Mouse (Mus musculus) midbrain, embryonic 16.5 days (tissue): ENCODE data around the gene Wdr49. TPM values are rescaled to one million over a fixed set of nuclear protein-coding genes. Genes with fewer than 3 reads are reported as not detected.
A peak's percentile ranks its signal among the peaks of the same experiment; 100 is the strongest.
"Not testable (repeated sequence)": the region's sequence is repeated elsewhere in the genome, so short reads cannot be mapped to it uniquely, and the experiment has no call there.

ENCODE experiments used
- ATAC-seq: fragments of 200-750 bp; cut with Nextera tagmentation; 2 replicates; pipeline ENCODE4 v1.8.0; 2017; ENCODE audit warnings: moderate TSS enrichment
- H3K27ac ChIP-seq: fragments of 300-500 bp; sonication (generic); 2 replicates; pipeline ENCODE4 v1.5.1; 2014; ENCODE audit warnings: mild to moderate bottlenecking, low read length, mixed read lengths
- H3K27me3 ChIP-seq: fragments of 300-500 bp; sonication (generic); 2 replicates; pipeline ENCODE4 v1.6.1; 2014; ENCODE audit warnings: low read depth, low read length, mixed read lengths; ENCODE audit not compliant: control insufficient read depth, insufficient read depth
- H3K36me3 ChIP-seq: fragments of 300-500 bp; sonication (generic); 2 replicates; pipeline ENCODE4 v1.6.1; 2014; ENCODE audit warnings: mild to moderate bottlenecking, low read length, moderate library complexity, mixed read lengths; ENCODE audit not compliant: control insufficient read depth, insufficient read depth
- H3K4me1 ChIP-seq: fragments of 300-500 bp; sonication (generic); 2 replicates; pipeline ENCODE4 v1.6.1; 2014; ENCODE audit warnings: mild to moderate bottlenecking, low read length, mixed read lengths; ENCODE audit not compliant: control insufficient read depth, insufficient read depth
- H3K4me2 ChIP-seq: fragments of 300-500 bp; sonication (generic); 2 replicates; pipeline ENCODE4 v1.6.1; 2014; ENCODE audit warnings: mild to moderate bottlenecking, low read length, mixed read lengths
- H3K4me3 ChIP-seq: fragments of 300-500 bp; sonication (generic); 2 replicates; pipeline ENCODE4 v1.5.1; 2014; ENCODE audit warnings: low read depth, mild to moderate bottlenecking, low read length, moderate library complexity, mixed read lengths
- H3K9ac ChIP-seq: fragments of 300-500 bp; sonication (generic); 2 replicates; pipeline ENCODE4 v1.6.1; 2014; ENCODE audit warnings: low read depth, low read length, mixed read lengths
- H3K9me3 ChIP-seq: fragments of 300-500 bp; sonication (generic); replicated peaks from 2 replicates; pipeline ENCODE4 v1.6.1; 2014; ENCODE audit warnings: mild to moderate bottlenecking, low read length, mixed read lengths; ENCODE audit not compliant: control insufficient read depth, poor library complexity, severe bottlenecking
- WGBS: fragments of 180-500 bp; shearing (Covaris S2); extraction: QIAGEN DNeasy Blood & Tissue Kit; methylation state at CpG from one replicate; pipeline ENCODE4 v1.1.7; 2014; 5-methylcytosine and 5-hydroxymethylcytosine counted together
- polyA plus RNA-seq: library from polyadenylated mRNA; unstranded; fragments of >200 nt; fragmentation: Nextera tagmentation; extraction: Ambion mirVana; gene quantifications from 2 replicates; pipeline ENCODE4 v1.2.1, GENCODE M21; 2015

Gene Wdr49
- polyA plus RNA-seq, 1 experiment from 2014 or later: 0.24 TPM

GRCm38 (mm10) chr3:75308861-75309260 lies 173.1 kb downstream of the Wdr49 start:
- no peaks in the 10 kb centered on the region for H3K4me1 ChIP-seq
- no peaks in the 10 kb centered on the region for H3K27me3 ChIP-seq
- no peak overlapping the region for H3K27ac ChIP-seq
- H3K9ac ChIP-seq: no peak overlapping the region
- H3K4me2 ChIP-seq: no peak overlapping the region
- ATAC-seq: no peak
- H3K4me3 ChIP-seq: no peak overlapping the region
- H3K9me3 ChIP-seq: no peaks in the 10 kb centered on the region
- WGBS: 95% methylated on average over 4 of the region's 4 CpGs
- no peaks in the 10 kb centered on the region for H3K36me3 ChIP-seq

GRCm38 (mm10) chr3:75308228-75308627 lies 173.7 kb downstream of the Wdr49 start:
- Histone ChIP-seq H3K4me1 (no peaks in the 10 kb centered on the region), H3K9ac (no peak overlapping the region), H3K36me3 (no peaks in the 10 kb centered on the region), H3K27me3 (no peaks in the 10 kb centered on the region), H3K4me2 (no peak overlapping the region), H3K4me3 (no peak overlapping the region), H3K27ac (no peak overlapping the region), H3K9me3 (no peaks in the 10 kb centered on the region)
- 87% methylated on average over 3 of the region's 3 CpGs for WGBS
- no peak for ATAC-seq

DNA sequence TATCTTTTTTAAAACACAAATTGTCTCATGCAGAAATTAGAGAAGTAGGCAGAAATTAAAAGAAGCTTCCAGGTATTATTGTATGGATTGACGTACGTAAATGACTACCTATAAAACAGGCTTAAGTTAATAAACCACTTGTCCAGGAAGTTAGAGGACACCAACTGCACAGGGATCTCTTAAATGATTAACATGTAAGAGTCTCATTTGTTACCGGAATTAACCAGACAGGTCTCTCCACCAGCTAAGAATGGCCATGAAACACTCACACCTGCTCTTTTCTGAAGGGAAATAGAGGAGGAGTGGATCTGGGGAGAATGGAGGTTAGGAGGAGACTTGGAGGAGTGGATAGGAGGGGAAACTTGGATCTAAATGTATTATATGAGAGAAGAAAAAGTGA lies 176.4 kb downstream of the Wdr49 start:
- Histone ChIP-seq H3K27ac (no peak overlapping the region), H3K4me1 (no peaks in the 10 kb centered on the region), H3K4me3 (no peak overlapping the region), H3K4me2 (no peak overlapping the region), H3K27me3 (no peaks in the 10 kb centered on the region), H3K9me3 (no peaks in the 10 kb centered on the region), H3K36me3 (no peaks in the 10 kb centered on the region), H3K9ac (no peak overlapping the region)
- no peak for ATAC-seq
- WGBS: 94% methylated on average over 3 of the region's 3 CpGs

GRCm38 (mm10) chr3:75304621-75305020 lies 177.3 kb downstream of the Wdr49 start:
- no peaks in the 10 kb centered on the region for H3K36me3 ChIP-seq
- H3K27me3 ChIP-seq: no peaks in the 10 kb centered on the region
- no peaks in the 10 kb centered on the region for H3K9me3 ChIP-seq
- no peak overlapping the region for H3K9ac ChIP-seq
- H3K4me1 ChIP-seq: no peaks in the 10 kb centered on the region
- no peak overlapping the region for H3K4me2 ChIP-seq
- ATAC-seq: no peak
- H3K27ac ChIP-seq: no peak overlapping the region
- no peak overlapping the region for H3K4me3 ChIP-seq
- WGBS: 93% methylated on average over 5 of the region's 5 CpGs

DNA sequence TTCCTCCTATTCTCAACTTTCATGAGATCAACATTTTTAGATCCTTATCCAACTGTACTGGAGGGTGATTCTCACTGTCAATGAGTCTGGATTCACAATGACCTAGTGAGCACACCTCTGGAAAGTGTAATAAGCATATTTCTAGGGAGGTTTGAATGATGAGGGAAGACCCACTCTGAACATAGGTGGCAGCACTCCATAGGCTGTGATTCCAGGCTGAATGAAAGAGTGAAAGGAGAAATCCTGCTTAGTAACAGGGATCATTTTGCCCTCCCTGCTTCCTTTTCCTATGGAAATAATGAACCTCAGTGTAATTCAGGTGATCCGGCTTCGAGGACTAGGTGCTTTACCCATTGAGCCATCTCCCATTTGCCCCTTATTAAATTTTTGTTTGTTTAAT lies 180.9 kb downstream of the Wdr49 start:
- no peak overlapping the region for H3K4me2 ChIP-seq
- no peak overlapping the region for H3K4me3 ChIP-seq
- no peak overlapping the region for H3K9ac ChIP-seq
- H3K27me3 ChIP-seq: no peaks in the 10 kb centered on the region
- H3K36me3 ChIP-seq: no peaks in the 10 kb centered on the region
- H3K4me1 ChIP-seq: peaks cover 10% of the 10 kb centered on the region
- H3K9me3 ChIP-seq: no peaks in the 10 kb centered on the region
- ATAC-seq: no peak
- WGBS: 97% methylated on average over 2 of the region's 2 CpGs
- H3K27ac ChIP-seq: no peak overlapping the region

DNA sequence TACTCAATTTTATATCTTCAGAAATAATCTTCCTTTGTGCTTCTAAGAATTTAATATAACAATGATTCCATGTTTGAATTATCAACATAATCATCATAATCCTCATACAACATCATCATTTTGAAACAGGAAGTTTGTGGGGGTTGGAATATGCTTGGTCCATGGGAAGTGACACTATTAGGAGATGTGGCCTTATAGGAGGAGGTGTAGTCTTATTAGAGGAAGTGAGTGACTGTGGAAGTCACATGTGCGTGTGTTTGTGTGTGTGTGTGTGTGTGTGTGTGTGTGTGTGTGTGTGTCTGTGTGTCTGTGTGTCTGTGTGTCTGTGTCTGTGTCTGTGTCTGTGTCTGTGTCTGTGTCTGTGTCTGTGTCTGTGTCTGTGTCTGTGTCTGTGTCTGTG lies 182.5 kb downstream of the Wdr49 start:
- not testable (repeated sequence) for H3K4me3 ChIP-seq, H3K36me3 ChIP-seq, ATAC-seq, H3K4me2 ChIP-seq, H3K9ac ChIP-seq, H3K9me3 ChIP-seq, H3K27ac ChIP-seq, H3K4me1 ChIP-seq, H3K27me3 ChIP-seq
- 92% methylated on average over 1 of the region's 1 CpGs for WGBS

- Histone ChIP-seq H3K4me1 (peaks cover 10% of the 10 kb centered on the region), H3K27me3 (no peaks in the 10 kb centered on the region), H3K9me3 (no peaks in the 10 kb centered on the region), H3K4me3 (no peak overlapping the region), H3K27ac (no peak overlapping the region; the same call in 1 of the 2 replicates), H3K4me2 (no peak overlapping the region), H3K36me3 (no peaks in the 10 kb centered on the region), H3K9ac (no peak overlapping the region)
- ATAC-seq: no peak; the same call in 1 of the 2 replicates
- 26% methylated on average over 3 of the region's 3 CpGs for WGBS
These were observed 184.2 kb downstream of the Wdr49 start for GRCm38 (mm10) chr3:75297758-75298111.

DNA sequence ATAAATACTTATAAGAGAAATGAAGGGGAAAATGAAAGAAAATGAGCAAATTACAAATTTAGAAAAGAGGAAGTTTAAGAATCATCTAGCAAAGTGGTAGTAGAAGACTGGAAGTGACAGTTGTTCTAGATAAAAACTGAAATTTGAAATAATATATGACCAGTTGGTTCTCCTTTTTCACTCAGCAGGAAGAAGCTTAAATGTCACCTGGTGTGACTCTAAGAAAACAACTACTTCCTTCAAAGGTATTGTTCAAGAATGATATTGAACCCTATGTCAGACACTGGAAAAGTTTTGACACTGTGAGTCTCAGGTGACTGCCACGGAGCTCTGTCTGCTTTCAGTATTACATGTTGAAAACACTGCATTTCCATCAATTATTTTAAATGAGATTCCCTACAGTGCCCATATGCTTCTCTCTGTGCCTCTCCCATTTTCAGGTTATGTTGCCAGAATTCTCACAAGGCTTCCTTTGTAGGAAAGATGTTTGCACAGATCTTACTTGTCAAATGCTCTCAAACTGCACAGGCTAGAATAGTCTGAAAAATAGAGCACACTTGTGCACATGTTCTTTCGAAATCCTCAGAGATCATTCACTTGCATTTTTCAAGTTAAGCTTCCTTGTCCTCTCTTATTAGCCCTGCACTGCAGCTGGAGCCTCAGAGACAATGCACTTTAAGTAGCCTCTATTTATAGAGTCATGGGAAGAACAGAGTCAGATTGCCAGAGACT lies 184.8 kb downstream of the Wdr49 start:
- 26% methylated on average over 2 of the region's 2 CpGs for WGBS
- H3K27ac ChIP-seq: peak overlapping the region; percentile 55
- 0 out of 2 replicates have a peak overlapping the region, but pooled peaks have one; percentile 14 for H3K9ac ChIP-seq
- H3K9me3 ChIP-seq: no peaks in the 10 kb centered on the region
- no peaks in the 10 kb centered on the region for H3K27me3 ChIP-seq
- H3K4me1 ChIP-seq: peaks cover 10% of the 10 kb centered on the region
- no peak overlapping the region for H3K4me2 ChIP-seq
- ATAC-seq: peak; percentile 56
- no peak overlapping the region for H3K4me3 ChIP-seq
- no peaks in the 10 kb centered on the region for H3K36me3 ChIP-seq

DNA sequence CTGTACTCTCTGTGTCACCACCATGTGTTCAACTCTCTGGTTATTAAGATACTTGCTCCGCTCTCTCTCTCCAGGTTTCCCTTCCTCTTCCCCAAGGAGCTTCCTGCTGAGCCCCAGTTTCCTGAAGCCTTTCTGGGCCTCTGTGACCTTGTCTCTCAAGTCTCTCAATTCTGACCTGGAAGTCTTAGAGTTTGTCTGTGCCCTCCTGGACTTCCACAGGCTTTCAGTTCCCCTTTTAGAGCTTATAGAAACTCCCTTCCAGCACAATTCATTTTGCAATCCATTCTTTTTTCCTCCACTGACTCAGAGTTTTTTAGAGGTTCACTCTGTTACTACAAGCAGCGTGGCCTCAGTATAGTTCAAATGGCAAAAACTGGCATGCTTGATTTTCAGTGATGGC lies 188.7 kb downstream of the Wdr49 start:
- no peak for ATAC-seq
- Histone ChIP-seq H3K27me3 (no peaks in the 10 kb centered on the region), H3K9me3 (no peaks in the 10 kb centered on the region), H3K9ac (no peak overlapping the region), H3K4me1 (peaks cover 10% of the 10 kb centered on the region), H3K27ac (no peak overlapping the region), H3K4me3 (no peak overlapping the region), H3K36me3 (no peaks in the 10 kb centered on the region), H3K4me2 (no peak overlapping the region)
- WGBS: 88% methylated on average over 2 of the region's 2 CpGs
